ENCODE assay signal across 8 mouse cellular contexts in the genomic region with DNA sequence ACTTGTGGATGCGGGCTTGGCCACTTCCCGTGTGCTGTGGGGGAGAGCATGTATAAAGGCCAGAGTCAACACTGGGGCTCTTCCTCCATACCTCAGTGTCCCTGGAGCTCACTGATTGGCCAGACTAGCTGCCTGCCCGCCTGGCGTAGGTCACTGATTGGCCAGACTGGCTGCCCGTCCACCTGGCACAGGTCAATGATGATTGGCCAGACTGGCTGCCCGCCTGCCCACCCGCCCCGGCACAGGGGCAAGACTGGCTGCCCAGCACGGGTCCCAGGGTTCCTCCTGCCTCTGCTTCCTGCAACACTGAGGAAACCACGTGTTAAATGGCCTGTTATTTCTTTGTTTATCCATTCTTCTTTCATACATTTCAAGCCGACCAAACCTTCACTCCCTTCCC.
A peak's percentile ranks its signal among the peaks of the same experiment; 100 is the strongest.
DNase-seq lines count a peak whose midpoint lies in the region; ATAC-seq and TF ChIP-seq lines count a peak whose summit lies in the region.

No protein-coding gene starts in this region.

- no peak overlapping the region for H3K4me2 ChIP-seq in kidney, postnatal 0 days (ENCODE audit: low read length)
- H3K4me2 ChIP-seq in midbrain, embryonic 16.5 days (ENCODE audit: low read length) = no peak overlapping the region

- peaks cover 15% of the 10 kb centered on the region; the same call in 1 of the 2 replicates for H3K4me1 ChIP-seq in kidney, postnatal 0 days (replicated peaks; ENCODE audit: insufficient read depth, low read length)
- peaks cover 25% of the 10 kb centered on the region for H3K4me1 ChIP-seq in midbrain, embryonic 16.5 days (ENCODE audit: control insufficient read depth, insufficient read depth, low read length)

- no peak for TF ChIP-seq POLR2A in brain, embryonic 14.5 days (IDR thresholded peaks at IDR 0.05; ENCODE audit: borderline replicate concordance, extremely low read depth, insufficient read depth, insufficient read length, poor library complexity, severe bottlenecking)

- H3K9ac ChIP-seq in kidney, postnatal 0 days (ENCODE audit: low read depth, low read length) = no peak overlapping the region
- no peak overlapping the region for H3K9ac ChIP-seq in midbrain, embryonic 16.5 days (ENCODE audit: low read depth, low read length)

- no peaks in the 10 kb centered on the region for H3K9me3 ChIP-seq in kidney, postnatal 0 days (replicated peaks; ENCODE audit: low read length)
- no peaks in the 10 kb centered on the region for H3K9me3 ChIP-seq in midbrain, embryonic 16.5 days (replicated peaks; ENCODE audit: control insufficient read depth, low read length, poor library complexity, severe bottlenecking)

- WGBS in kidney, postnatal 0 days = 38% methylated on average over 11 of the region's 11 CpGs
- WGBS in midbrain, embryonic 16.5 days = 45% methylated on average over 11 of the region's 11 CpGs

- DNase-seq in adrenal gland, postnatal 25 days = peak; percentile 56
- DNase-seq in adrenal gland, adult 18-20 months (ENCODE audit: low spot score in 2 of 2) = no peak
- peak; percentile 59 for DNase-seq in brain, embryonic 14.5 days (ENCODE audit: low read depth)
- peak; percentile 13 for DNase-seq in heart, adult 8-10 months (ENCODE audit: low spot score)
- DNase-seq in kidney, postnatal 0 days (ENCODE audit: low spot score) = peak; percentile 69
- DNase-seq in spleen, postnatal 10 days (ENCODE audit: low spot score in 2 of 2) = no peak
- no peak for DNase-seq in spleen, postnatal 4 days (ENCODE audit: low spot score in 2 of 2)

- no peak overlapping the region for H3K4me3 ChIP-seq in kidney, postnatal 0 days (replicated peaks; ENCODE audit: low read depth, low read length)
- H3K4me3 ChIP-seq in midbrain, embryonic 16.5 days (ENCODE audit: low read depth, low read length) = no peak overlapping the region

- ATAC-seq in kidney, postnatal 0 days (replicated peaks; ENCODE audit: low FRiP score, low read depth) = peak; percentile 70
- 0 out of 2 replicates have a peak, but pooled peaks have one; percentile 29 for ATAC-seq in midbrain, embryonic 16.5 days

- no peak for TF ChIP-seq CTCF in brain, embryonic 14.5 days (IDR thresholded peaks at IDR 0.05; ENCODE audit: borderline replicate concordance, extremely low read depth, insufficient read depth, insufficient read length)
- TF ChIP-seq CTCF in kidney, postnatal 0 days (IDR thresholded peaks at IDR 0.05; ENCODE audit: low read depth) = no peak

- H3K36me3 ChIP-seq in kidney, postnatal 0 days (ENCODE audit: insufficient read depth, low read length) = no peaks in the 10 kb centered on the region
- H3K36me3 ChIP-seq in midbrain, embryonic 16.5 days (ENCODE audit: control insufficient read depth, insufficient read depth, low read length) = no peaks in the 10 kb centered on the region

- H3K27ac ChIP-seq in kidney, postnatal 0 days = no peak overlapping the region
- no peak overlapping the region for H3K27ac ChIP-seq in midbrain, embryonic 16.5 days (ENCODE audit: low read length)

- H3K27me3 ChIP-seq in kidney, postnatal 0 days (ENCODE audit: insufficient read depth, low read length) = no peaks in the 10 kb centered on the region
- H3K27me3 ChIP-seq in midbrain, embryonic 16.5 days (ENCODE audit: control insufficient read depth, insufficient read depth, low read depth, low read length) = no peaks in the 10 kb centered on the region

Comparison
In these comparisons a context has a peak if more than half of its experiments do, and no peak if none do; other contexts are left out.
1. DNase-seq: peak in adrenal gland, postnatal 25 days (single experiment), brain, embryonic 14.5 days (single experiment), heart, adult 8-10 months (single experiment) and kidney, postnatal 0 days (single experiment); none in adrenal gland, adult 18-20 months (0 of 2), spleen, postnatal 10 days (0 of 2) and spleen, postnatal 4 days (0 of 2).